Mouse (Mus musculus) adrenal gland, postnatal 0 days (tissue): ENCODE results near the gene Gltpd2. TPM values are rescaled to one million over a fixed set of nuclear protein-coding genes. Genes with fewer than 3 reads are reported as not detected.

Source experiments
- polyA plus RNA-seq: library from polyadenylated mRNA; unstranded; fragments of >200 nt; fragmentation: Nextera tagmentation; extraction: Ambion mirVana; gene quantifications from 2 replicates; pipeline ENCODE4 v1.2.1, GENCODE M21; 2015

Gene Gltpd2
- polyA plus RNA-seq: 0.61 and 1.6 TPM in 2 replicates

DNA sequence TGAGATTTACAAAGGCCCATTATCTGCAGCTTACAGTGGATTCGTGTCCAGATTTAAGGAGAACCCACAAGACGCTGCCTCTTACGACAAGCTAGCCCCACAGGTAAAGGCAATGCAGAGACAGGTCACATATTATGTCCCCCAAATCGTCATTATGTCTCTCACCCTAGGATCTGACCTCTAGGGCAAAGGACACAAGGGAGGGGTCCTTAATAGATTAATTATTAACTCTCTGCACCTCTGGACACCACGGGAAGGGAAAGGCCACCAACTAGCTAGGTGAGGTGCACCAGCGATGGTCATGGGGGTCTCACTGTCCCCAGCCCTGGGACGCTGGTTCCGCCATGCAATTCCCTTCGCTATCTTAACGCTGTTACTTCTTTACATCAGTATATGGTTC, at the start of gene Gltpd2:
Gene Gltpd2 (plus strand): TSS at position 274 of the 400 bp plus-strand sequence.

DNA sequence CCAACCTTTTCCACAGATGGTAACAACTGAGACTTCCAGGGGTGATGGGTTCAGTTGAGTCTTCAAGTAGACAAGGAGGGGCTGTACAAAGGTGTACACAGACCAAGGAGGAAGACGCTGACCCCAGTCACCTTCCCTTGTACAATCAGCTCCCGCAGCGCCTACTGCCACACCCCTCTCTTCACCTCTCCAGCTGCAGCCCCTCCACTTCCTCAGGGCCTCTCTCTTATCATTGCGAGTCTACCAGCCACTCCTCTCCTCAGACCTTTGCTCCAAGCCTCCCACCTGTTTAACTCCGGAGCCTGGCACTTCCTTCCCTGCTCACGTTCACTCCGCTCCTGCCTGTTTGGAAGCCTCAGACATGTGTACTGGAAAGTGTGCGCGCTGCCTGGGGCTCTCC, 14.0 kb upstream of the Gltpd2 start, which contains the start of gene Tm4sf5:
Gene Tm4sf5 (plus strand): TSS at position 275 of the 400 bp plus-strand sequence.

DNA sequence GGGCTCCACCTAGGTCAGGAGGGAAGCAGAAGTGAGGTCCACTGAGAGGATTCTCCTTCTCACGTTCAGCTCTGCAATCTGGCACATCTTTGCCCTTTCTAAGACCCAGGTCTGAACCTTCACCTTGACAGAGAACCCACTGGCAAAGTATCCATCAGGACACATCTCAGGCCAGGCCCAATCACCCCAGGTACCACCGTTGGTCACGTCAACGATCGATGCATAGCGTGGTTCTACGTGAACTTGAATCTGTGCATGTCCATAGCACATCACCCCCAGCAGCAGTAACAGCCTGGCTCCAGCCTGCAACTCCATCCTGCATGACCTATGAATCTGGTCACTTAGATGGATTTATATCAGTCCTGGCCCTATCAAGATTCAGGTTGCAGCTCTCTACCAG, 4.7 kb upstream of the Gltpd2 start, which contains the start of gene Vmo1:
Gene Vmo1 (minus strand): TSS at position 329 of the 400 bp plus-strand sequence.

DNA sequence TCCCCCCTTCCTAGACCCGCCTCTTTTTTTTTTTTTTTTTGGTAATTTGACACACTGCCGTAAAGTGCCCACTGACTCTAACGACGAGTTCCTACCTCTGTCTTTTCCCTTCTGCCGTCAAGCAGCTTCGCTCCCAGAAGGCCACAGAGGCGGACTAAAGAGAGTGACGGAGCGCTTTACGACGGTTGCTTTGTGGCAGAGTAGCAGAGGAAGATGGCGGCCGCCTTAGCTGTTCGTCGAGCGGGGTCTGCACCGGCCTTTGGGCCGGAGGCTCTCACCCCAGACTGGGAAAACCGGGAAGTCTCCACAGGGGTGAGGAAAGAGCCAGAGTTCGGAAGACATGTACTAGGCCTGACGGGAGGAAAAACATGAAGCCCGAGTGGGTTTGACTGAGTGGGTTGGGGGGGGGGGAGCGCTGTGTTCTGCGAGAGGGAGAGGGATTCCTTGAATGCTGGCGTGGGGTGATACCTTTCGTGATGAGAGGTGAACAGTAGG, 6.2 kb downstream of the Gltpd2 start, which contains the start of gene Psmb6:
Gene Psmb6 (plus strand): TSS at position 184 of the 495 bp plus-strand sequence.

DNA sequence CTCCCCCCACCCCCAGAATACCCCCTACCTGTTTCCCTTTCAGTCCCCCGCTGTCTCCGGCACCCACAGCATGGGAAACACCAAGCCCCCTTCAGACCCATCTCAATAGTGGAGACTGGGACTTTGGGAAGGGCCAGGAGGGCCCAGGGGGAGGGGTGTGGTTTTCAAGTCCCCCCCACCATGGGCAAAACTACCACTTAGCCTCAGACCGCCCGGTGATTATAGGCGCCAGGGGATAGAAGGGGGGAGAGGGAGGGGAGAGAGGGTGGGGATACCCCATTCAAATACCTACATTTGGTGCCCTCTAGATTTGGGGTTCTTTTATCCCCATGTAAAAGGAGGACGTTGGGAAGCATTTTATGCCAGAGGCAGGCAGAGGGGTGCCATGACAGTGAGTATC, 13.8 kb downstream of the Gltpd2 start, which contains the start of gene Gm40193:
Gene Gm40193 (minus strand): TSS at position 101 of the 400 bp plus-strand sequence.

DNA sequence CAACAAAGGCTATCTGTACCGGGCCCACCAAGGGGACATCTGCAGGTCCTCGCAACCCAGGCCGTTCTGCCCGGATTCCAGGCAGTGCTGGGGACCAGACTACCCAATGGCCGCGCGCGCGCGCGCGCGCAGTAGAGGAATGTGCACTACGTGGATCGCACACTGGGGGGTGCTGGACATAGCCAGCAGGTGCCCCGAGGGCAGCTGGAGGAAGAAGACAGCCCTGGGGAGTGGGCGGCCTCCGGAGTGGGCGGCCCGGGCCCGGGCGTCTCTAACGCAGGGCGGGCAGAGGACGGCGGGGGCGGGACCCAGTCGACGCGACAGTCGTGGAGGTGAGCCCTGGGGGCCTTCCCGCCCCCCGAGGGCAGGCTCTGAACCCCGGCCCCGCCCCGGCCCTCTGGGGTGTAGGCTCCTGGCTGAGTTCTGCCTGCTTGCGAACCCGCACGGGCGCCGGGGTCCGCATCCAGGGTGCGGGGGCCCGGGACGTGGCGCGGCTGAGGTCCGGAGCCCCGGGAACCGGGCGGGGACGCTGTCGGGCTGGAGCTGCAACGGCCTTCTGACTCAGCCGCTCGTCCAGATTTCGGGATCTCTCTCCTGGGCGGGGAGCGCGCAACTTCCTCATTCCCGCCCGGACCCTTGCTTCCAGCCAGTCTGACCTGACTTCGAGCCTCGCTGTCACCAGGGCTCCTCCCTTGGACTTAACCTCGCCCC, 21.0 kb downstream of the Gltpd2 start, which contains the start of gene Pld2:
Gene Pld2 (plus strand): TSS at position 188 of the 711 bp plus-strand sequence.

DNA sequence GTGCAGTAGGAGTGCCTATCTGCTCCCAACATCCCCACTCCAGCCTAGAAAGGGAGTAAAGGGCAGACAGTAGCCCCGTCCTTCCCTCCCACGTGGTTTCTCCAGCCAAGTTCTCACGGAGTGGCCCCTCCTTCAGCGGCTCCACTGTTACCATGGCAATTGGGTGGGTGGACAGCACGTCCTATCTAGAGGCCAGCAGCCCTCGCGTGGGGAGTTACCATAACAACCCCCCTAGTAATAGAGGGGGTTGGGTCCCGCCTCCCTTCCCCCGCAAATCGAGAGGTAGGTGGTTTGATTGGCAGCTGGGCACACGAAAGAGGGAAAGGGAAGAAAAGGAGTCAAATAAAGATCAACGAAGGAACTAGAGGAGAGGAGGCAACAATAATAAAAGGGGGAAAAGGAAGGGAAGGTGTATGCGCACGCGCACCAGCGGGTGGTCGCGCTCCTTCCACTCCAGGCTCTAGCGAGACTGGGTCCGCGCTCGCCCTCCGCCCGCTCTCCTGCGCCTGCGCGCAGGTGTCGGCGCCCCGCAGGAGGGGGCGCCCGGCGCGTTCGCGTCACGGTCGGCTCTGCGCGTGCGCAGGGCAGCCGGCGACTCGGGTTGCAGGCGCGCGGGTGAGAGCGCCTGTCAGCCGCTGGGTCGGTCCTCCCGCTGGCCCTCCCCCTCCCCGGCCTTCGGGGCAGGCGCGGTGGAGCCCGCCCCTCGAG, 43.4 kb downstream of the Gltpd2 start, which contains the start of gene Mink1:
Gene Mink1 (plus strand): TSS at position 595 of the 708 bp plus-strand sequence.

Other genes starting within 250 kb of the Gltpd2 start
- 0.14 and 0.26 TPM in 2 replicates for gene Alox12e, start 196.6 kb upstream of the Gltpd2 start, polyA plus RNA-seq
- 0.44 and 0.91 TPM in 2 replicates for gene Alox15, start 167.2 kb upstream of the Gltpd2 start, polyA plus RNA-seq
- gene Pelp1, start 109.2 kb upstream of the Gltpd2 start, polyA plus RNA-seq: 15.5 and 15.7 TPM in 2 replicates
- gene Arrb2, start 86.6 kb upstream of the Gltpd2 start, polyA plus RNA-seq: 14.6 and 17.0 TPM in 2 replicates
- 25.7 and 35.8 TPM in 2 replicates for gene Med11, start 67.3 kb upstream of the Gltpd2 start, polyA plus RNA-seq
- 0.68 and 1.1 TPM in 2 replicates for gene Zmynd15, start 59.8 kb upstream of the Gltpd2 start, polyA plus RNA-seq
- 12.3 and 15.6 TPM in 2 replicates for gene Cxcl16, start 59.2 kb upstream of the Gltpd2 start, polyA plus RNA-seq
- gene Tm4sf5, start 14.0 kb upstream of the Gltpd2 start, polyA plus RNA-seq: 3.7 and 10.0 TPM in 2 replicates
- gene Vmo1, start 4.6 kb upstream of the Gltpd2 start, polyA plus RNA-seq: 0.63 and 1.1 TPM in 2 replicates
- gene Psmb6, start 6.2 kb downstream of the Gltpd2 start, polyA plus RNA-seq: 682 and 707 TPM in 2 replicates
- gene Gm40193, start 13.7 kb downstream of the Gltpd2 start, polyA plus RNA-seq: not detected in 2 replicates
- gene Pld2, start 20.9 kb downstream of the Gltpd2 start, polyA plus RNA-seq: 5.9 and 7.8 TPM in 2 replicates
- gene Mink1, start 43.7 kb downstream of the Gltpd2 start, polyA plus RNA-seq: 8.4 and 8.8 TPM in 2 replicates
- gene 4930544D05Rik, start 96.7 kb downstream of the Gltpd2 start, polyA plus RNA-seq: not detected in 2 replicates
- gene Chrne, start 100.0 kb downstream of the Gltpd2 start, polyA plus RNA-seq: 0.30 TPM in 1 of 2 replicates, not detected in the other
- gene Gp1ba, start 119.9 kb downstream of the Gltpd2 start, polyA plus RNA-seq: 0.19 and 0.47 TPM in 2 replicates
- 69.6 and 99.5 TPM in 2 replicates for gene Rnf167, start 128.0 kb downstream of the Gltpd2 start, polyA plus RNA-seq
- gene Slc25a11, start 128.3 kb downstream of the Gltpd2 start, polyA plus RNA-seq: 105 and 154 TPM in 2 replicates
- 1,006 and 1,381 TPM in 2 replicates for gene Pfn1, start 135.4 kb downstream of the Gltpd2 start, polyA plus RNA-seq
- gene Eno3, start 138.0 kb downstream of the Gltpd2 start, polyA plus RNA-seq: 14.3 and 21.6 TPM in 2 replicates
- gene Spag7, start 150.2 kb downstream of the Gltpd2 start, polyA plus RNA-seq: 91.7 and 114 TPM in 2 replicates
- gene Camta2, start 168.9 kb downstream of the Gltpd2 start, polyA plus RNA-seq: 8.7 and 12.8 TPM in 2 replicates
- gene Inca1, start 181.0 kb downstream of the Gltpd2 start, polyA plus RNA-seq: 7.0 and 12.5 TPM in 2 replicates
- gene Kif1c, start 181.4 kb downstream of the Gltpd2 start, polyA plus RNA-seq: 2.4 and 3.8 TPM in 2 replicates
- gene Zfp3, start 245.0 kb downstream of the Gltpd2 start, polyA plus RNA-seq: 4.8 and 7.6 TPM in 2 replicates